Mouse (Mus musculus) urinary bladder, postnatal 4 days (tissue): ENCODE measurements around the gene Sprn.

ENCODE experiments used
- DNase-seq, 2 experiments: peaks; one replicate each; pipeline ENCODE4 v3.0.0; 2021 to 2022; ENCODE audit warnings: low spot score in 2 of 2

The Sprn gene

DNA sequence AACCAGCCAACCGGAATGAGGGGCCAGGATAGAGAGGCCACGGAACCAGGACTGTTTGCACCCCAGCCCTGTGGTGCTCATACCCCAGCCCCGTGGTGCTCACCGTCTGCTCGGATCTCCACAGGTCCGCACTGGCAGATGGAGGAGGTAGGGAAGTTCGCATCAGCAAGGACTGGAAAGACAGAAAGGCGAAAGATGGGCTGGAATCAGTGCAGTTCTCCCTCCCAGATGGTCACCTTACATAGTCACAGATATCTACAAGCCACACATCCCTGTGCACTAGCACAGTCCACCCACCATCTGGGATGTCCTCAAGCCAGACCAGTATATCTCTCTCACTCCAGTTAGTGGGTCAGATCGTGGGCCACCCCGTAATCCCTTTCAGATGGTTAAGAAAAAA is 53.2 kb downstream of the Sprn start:
- no peak for DNase-seq
